Mouse (Mus musculus): ENCODE data around the gene Lrrc4c. TPM values are rescaled to one million over a fixed set of nuclear protein-coding genes. Genes with fewer than 3 reads are reported as not detected.

Gene Lrrc4c
- polyA plus RNA-seq, 1 experiment: not detected

DNA sequence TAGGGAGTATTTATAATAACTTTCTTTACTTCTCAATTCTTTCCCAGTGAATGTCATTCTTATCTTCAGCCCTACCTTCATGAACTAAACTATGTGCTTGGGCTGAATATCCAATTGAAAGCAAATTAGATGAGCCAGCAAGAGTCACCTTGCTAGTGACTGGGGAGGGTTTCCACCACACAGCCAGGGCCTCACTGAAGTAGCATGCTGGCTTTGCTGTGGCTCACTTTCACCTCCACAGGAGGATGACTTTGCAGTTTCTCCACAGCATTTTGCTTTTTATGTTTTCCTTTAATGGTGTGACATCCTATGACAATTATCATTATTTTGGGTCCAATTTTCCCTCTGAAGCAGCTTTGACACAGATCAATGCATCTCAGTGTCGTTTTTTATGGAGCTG is 1000.0 kb downstream of the Lrrc4c start:
- H3K36me3 ChIP-seq (replicated peaks; ENCODE audit: low read length): no peaks in the 10 kb centered on the region
- no peaks in the 10 kb centered on the region for H3K9me3 ChIP-seq
- TF ChIP-seq FLI1 (IDR thresholded peaks at IDR 0.05; ENCODE audit: low read length) (no peak), GATA1 (IDR thresholded peaks at IDR 0.05; ENCODE audit: borderline replicate concordance, low read length) (no peak)
- no peaks in the 10 kb centered on the region for H3K27me3 ChIP-seq (replicated peaks)
- no peaks in the 10 kb centered on the region for H3K4me1 ChIP-seq
- no peak overlapping the region for H3K4me3 ChIP-seq (replicated peaks)

DNA sequence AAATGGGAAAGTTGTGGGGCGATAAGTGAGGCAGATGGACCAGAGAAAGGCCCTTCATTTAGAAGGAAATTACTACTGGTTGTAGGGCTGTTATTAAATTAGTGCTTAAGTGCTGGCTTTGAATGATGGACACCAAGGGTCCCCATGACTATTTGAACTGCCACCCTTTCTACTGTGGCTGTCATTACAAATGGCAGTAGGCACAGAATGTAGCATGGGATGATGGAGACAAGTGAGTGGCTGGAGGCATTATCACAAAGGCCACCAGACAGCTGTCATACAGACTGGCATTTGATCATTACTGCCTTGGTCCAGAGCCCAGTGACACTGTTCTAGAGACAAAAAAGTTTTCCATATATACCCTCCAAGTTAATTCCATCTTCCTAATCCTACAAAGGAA is 1000.6 kb downstream of the Lrrc4c start:
- no peaks in the 10 kb centered on the region for H3K4me1 ChIP-seq
- H3K36me3 ChIP-seq (replicated peaks; ENCODE audit: low read length): no peaks in the 10 kb centered on the region
- no peaks in the 10 kb centered on the region for H3K27me3 ChIP-seq (replicated peaks)
- H3K9me3 ChIP-seq: no peaks in the 10 kb centered on the region
- no peak for TF ChIP-seq FLI1 (IDR thresholded peaks at IDR 0.05; ENCODE audit: low read length)
- no peak for TF ChIP-seq GATA1 (IDR thresholded peaks at IDR 0.05; ENCODE audit: borderline replicate concordance, low read length)
- no peak overlapping the region for H3K4me3 ChIP-seq (replicated peaks)

DNA sequence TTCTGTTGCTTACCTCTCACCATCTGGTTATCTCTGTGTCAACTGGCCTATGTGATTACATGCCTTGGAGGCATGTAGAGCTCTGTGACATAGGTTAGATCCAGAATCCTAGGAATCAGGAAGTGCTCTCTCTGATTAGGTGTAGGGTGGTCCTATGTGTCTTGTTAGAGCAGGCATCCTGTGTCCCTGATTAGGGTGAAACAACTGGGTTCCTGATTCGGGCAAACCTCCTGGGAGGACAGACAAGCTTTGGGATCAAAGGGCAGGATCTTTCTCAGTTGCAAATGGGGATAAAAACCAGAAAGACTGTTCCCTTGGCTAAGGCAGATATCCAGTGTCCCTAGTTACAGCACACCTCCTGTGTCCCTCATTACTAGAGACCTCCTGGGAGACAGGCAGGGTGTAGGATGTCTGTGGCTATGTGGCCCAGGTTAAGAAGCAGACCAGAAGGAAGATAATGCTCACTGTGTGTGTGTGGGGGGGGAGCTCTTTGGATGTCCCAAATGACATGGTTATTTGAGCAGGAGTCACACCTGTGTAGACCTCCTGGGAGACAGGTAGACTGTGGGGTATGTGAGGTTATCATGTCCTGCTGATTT is 1014.2 kb downstream of the Lrrc4c start:
- TF ChIP-seq FLI1 (IDR thresholded peaks at IDR 0.05; ENCODE audit: low read length) (no peak), GATA1 (IDR thresholded peaks at IDR 0.05; ENCODE audit: borderline replicate concordance, low read length) (no peak)
- Histone ChIP-seq H3K4me1 (no peaks in the 10 kb centered on the region), H3K27me3 (replicated peaks) (no peaks in the 10 kb centered on the region), H3K9me3 (0 out of 2 replicates have a peak, but pooled peaks cover 5% of the 10 kb centered on the region), H3K4me3 (replicated peaks) (no peak overlapping the region), H3K36me3 (replicated peaks; ENCODE audit: low read length) (no peaks in the 10 kb centered on the region)

DNA sequence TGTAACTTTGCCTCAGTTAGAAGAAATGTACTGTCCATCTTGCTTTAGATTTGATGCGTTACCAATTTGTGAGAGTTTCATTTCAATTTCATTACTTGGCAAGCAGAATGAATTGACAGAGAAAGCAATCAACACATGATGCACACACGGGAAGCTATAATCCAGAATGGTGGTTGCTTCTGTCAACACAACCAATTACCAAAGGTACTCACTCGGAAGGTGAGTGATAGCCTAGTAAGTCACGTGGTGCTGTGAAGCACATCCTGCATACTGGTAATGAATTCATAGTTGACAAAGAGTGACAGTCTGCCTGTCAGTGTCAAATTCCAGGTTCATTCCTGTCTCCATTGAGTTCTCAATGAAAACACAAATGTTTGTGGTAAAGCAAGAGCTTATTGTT is 1021.7 kb downstream of the Lrrc4c start:
- Histone ChIP-seq H3K4me3 (replicated peaks) (no peak overlapping the region), H3K27me3 (replicated peaks) (no peaks in the 10 kb centered on the region), H3K36me3 (replicated peaks; ENCODE audit: low read length) (no peaks in the 10 kb centered on the region), H3K9me3 (no peaks in the 10 kb centered on the region), H3K4me1 (no peaks in the 10 kb centered on the region)
- TF ChIP-seq GATA1 (IDR thresholded peaks at IDR 0.05; ENCODE audit: borderline replicate concordance, low read length): no peak
- no peak for TF ChIP-seq FLI1 (IDR thresholded peaks at IDR 0.05; ENCODE audit: low read length)

DNA sequence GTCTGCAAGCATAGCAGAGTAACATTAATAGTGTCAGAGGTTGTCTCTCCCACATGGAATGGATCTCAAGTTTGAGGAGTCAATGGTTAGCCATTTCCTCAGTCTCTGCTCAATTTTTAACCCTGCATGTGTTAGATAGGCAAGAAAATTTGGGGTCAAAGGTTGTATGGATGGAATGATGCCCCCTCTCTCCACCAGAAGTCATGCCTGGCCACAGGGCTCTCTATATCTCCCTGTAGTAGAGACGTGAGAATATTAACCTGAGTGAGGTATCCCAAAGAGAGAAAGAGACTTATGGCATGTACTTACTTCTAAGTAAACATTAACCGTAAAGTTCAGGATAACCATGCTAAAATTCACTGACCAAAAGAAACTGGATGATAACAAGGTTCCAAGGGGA is 1043.3 kb downstream of the Lrrc4c start:
- no peaks in the 10 kb centered on the region for H3K27me3 ChIP-seq (replicated peaks)
- no peak for TF ChIP-seq FLI1 (IDR thresholded peaks at IDR 0.05; ENCODE audit: low read length)
- TF ChIP-seq GATA1 (IDR thresholded peaks at IDR 0.05; ENCODE audit: borderline replicate concordance, low read length): no peak
- no peaks in the 10 kb centered on the region for H3K9me3 ChIP-seq
- H3K4me3 ChIP-seq (replicated peaks): no peak overlapping the region
- no peaks in the 10 kb centered on the region for H3K36me3 ChIP-seq (replicated peaks; ENCODE audit: low read length)
- no peaks in the 10 kb centered on the region for H3K4me1 ChIP-seq

DNA sequence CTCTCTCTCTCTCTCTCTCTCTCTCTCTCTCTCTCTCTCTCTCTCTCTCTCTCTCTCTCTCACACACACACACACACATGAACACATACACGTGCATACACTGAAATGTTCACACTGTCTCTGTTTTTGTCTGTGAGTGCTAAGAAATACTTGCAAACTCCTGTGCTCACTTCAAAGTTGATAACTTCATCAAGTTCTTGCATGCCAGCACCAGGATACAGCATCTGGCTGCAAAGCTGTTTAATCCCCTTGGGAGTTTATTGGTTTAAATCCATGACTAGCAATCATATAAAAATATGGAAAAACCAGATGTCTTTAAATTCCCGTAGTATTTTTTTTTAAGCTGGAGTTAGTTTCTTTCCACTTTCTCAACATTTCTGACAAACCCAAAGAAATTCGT is 1052.0 kb downstream of the Lrrc4c start:
- TF ChIP-seq GATA1 (IDR thresholded peaks at IDR 0.05; ENCODE audit: borderline replicate concordance, low read length) (no peak), FLI1 (IDR thresholded peaks at IDR 0.05; ENCODE audit: low read length) (no peak)
- no peak overlapping the region for H3K4me3 ChIP-seq (replicated peaks)
- no peaks in the 10 kb centered on the region for H3K27me3 ChIP-seq (replicated peaks)
- H3K9me3 ChIP-seq: no peaks in the 10 kb centered on the region
- no peaks in the 10 kb centered on the region for H3K4me1 ChIP-seq
- H3K36me3 ChIP-seq (replicated peaks; ENCODE audit: low read length): no peaks in the 10 kb centered on the region

DNA sequence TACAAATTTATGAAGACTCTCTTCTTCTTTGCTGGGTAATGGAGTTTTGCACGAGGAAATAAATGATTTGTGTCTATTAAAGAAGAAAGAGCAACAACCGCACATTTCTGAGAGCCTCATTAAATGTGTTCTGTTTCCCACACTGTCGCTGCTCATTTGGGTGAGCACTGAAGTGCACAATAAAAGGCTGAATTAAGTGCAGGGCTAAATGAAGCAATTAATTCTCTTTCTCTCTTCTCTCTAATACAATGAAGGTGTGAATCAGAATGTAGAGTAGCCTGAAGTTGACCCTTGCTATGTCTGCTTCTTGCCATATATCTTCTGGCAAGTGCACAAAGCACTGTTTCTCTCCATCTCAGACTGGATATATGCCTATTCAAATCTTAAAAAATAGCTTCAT is 1073.5 kb downstream of the Lrrc4c start:
- no peaks in the 10 kb centered on the region for H3K4me1 ChIP-seq
- H3K27me3 ChIP-seq (replicated peaks): no peaks in the 10 kb centered on the region
- H3K9me3 ChIP-seq: no peaks in the 10 kb centered on the region
- TF ChIP-seq FLI1 (IDR thresholded peaks at IDR 0.05; ENCODE audit: low read length): no peak
- no peak for TF ChIP-seq GATA1 (IDR thresholded peaks at IDR 0.05; ENCODE audit: borderline replicate concordance, low read length)
- H3K36me3 ChIP-seq (replicated peaks; ENCODE audit: low read length): no peaks in the 10 kb centered on the region
- H3K4me3 ChIP-seq (replicated peaks): no peak overlapping the region

DNA sequence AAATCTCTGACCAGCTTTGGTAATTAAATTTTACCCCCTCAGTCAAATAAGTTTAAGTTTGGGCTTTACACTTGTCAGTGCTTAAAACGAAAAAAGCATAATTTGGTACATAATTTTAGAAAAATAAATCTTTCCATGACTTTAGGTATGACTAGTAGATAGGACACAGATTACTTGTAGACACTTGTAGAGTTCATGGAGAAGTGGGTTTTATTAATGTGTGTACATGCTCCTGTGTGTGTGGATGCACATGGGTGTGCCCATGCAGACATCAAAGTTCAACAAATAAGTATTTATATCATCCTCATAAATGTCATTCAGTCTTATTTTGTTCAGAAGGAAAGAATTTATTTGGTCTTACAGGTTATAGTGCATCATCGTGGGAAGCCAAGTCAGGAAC is 1073.9 kb downstream of the Lrrc4c start:
- TF ChIP-seq FLI1 (IDR thresholded peaks at IDR 0.05; ENCODE audit: low read length) (no peak), GATA1 (IDR thresholded peaks at IDR 0.05; ENCODE audit: borderline replicate concordance, low read length) (no peak)
- no peaks in the 10 kb centered on the region for H3K9me3 ChIP-seq
- no peak overlapping the region for H3K4me3 ChIP-seq (replicated peaks)
- no peaks in the 10 kb centered on the region for H3K27me3 ChIP-seq (replicated peaks)
- no peaks in the 10 kb centered on the region for H3K36me3 ChIP-seq (replicated peaks; ENCODE audit: low read length)
- no peaks in the 10 kb centered on the region for H3K4me1 ChIP-seq

DNA sequence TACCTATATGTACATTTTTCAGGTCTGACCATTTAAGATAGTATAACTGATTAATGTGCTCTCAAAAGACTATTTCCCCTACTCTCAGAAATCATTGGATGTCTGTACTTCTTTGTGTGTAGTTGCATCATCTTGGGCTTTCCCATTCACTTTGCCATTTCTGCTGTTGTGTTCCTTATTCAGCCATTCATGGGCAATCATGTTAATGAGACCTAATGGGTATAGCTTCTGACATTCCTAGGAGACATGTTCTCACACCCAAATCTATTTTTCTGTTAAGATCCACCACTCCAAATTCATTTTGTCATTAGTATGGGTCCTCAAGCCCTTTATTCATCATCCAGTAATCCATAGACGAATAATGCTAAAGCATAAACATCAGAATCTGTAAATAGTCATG is 1095.1 kb downstream of the Lrrc4c start:
- Histone ChIP-seq H3K4me3 (replicated peaks) (no peak overlapping the region), H3K9me3 (no peaks in the 10 kb centered on the region), H3K36me3 (replicated peaks; ENCODE audit: low read length) (no peaks in the 10 kb centered on the region), H3K4me1 (no peaks in the 10 kb centered on the region), H3K27me3 (replicated peaks) (no peaks in the 10 kb centered on the region)
- TF ChIP-seq GATA1 (IDR thresholded peaks at IDR 0.05; ENCODE audit: borderline replicate concordance, low read length): no peak
- no peak for TF ChIP-seq FLI1 (IDR thresholded peaks at IDR 0.05; ENCODE audit: low read length)

DNA sequence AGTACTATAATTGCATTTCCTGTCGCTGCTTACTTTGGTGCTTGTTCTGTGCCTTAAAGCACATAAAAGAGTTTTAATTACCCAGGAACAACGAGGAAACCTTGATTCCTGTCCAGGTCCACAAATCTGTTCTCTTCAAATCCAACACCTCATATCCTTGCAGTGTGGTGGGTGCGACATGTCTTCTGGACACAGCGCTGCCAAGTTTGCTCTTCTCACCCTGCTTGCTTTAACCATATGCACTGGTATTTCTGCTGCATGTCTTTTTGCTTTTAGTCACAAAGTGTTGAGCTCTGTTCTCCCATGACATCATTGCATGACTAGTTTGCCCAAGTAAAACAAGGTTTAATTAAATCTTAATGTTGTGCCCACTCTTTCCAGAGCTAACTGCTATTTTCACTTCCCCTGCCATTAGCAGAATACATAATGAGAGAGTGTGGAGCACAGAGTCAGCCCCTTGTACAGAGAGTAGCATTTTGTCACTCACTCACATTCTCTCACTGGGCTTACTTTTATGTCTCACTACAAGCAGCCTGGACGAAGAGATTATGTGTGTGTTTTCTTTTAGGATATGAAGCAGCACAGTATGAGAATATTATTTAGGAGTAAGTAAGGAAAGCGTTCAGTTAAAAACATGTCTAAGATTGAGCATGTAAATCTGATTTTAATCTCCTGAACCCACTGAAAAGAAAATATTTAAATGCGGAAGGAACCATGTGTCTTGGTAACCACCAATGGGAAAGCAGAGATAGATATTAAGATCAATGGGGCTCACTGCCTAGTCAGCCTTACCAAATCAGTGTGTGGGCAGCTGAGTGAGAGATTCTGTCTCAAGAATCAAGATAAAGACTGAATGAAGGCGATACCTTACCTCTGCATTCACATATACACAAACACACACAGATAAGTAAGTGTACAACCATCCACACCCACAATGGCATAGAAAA is 1096.7 kb downstream of the Lrrc4c start:
- no peak overlapping the region for H3K4me3 ChIP-seq (replicated peaks)
- H3K36me3 ChIP-seq (replicated peaks; ENCODE audit: low read length): no peaks in the 10 kb centered on the region
- H3K4me1 ChIP-seq: no peaks in the 10 kb centered on the region
- H3K9me3 ChIP-seq: no peaks in the 10 kb centered on the region
- H3K27me3 ChIP-seq (replicated peaks): no peaks in the 10 kb centered on the region
- TF ChIP-seq GATA1 (IDR thresholded peaks at IDR 0.05; ENCODE audit: borderline replicate concordance, low read length) (no peak), FLI1 (IDR thresholded peaks at IDR 0.05; ENCODE audit: low read length) (no peak)
